Mouse (Mus musculus): ENCODE data around the gene Aox2. TPM values are rescaled to one million over a fixed set of nuclear protein-coding genes. Genes with fewer than 3 reads are reported as not detected.
"Not testable (repeated sequence)": the region's sequence is repeated elsewhere in the genome, so short reads cannot be mapped to it uniquely, and the experiment has no call there.

The Aox2 gene
- polyA plus RNA-seq, 1 experiment: not detected

GRCm38 (mm10) chr1:58358958-58359901 is 81.1 kb downstream of the Aox2 start:
- Histone ChIP-seq H3K4me3 (ENCODE audit: insufficient read depth, low read length) (no peak overlapping the region), H3K4me1 (ENCODE audit: control insufficient read depth, insufficient read depth, low read length) (peaks cover 4% of the 10 kb centered on the region; the same call in 1 of the 2 replicates), H3K27ac (ENCODE audit: insufficient read depth, low read length) (peak overlapping the region; percentile 62)
- no peak for TF ChIP-seq POLR2A (IDR thresholded peaks at IDR 0.05; ENCODE audit: extremely low read depth, insufficient read depth, low read length)
- no peak for TF ChIP-seq CTCF (IDR thresholded peaks at IDR 0.05; ENCODE audit: extremely low read depth, insufficient read depth, low read length)

- H3K4me3 ChIP-seq (ENCODE audit: insufficient read depth, low read length): no peak overlapping the region
- TF ChIP-seq CTCF (IDR thresholded peaks at IDR 0.05; ENCODE audit: extremely low read depth, insufficient read depth, low read length): no peak
- no peak for TF ChIP-seq POLR2A (IDR thresholded peaks at IDR 0.05; ENCODE audit: extremely low read depth, insufficient read depth, low read length)
- H3K27ac ChIP-seq (ENCODE audit: insufficient read depth, low read length): no peak overlapping the region
- peaks cover 4% of the 10 kb centered on the region; the same call in 1 of the 2 replicates for H3K4me1 ChIP-seq (ENCODE audit: control insufficient read depth, insufficient read depth, low read length)
Measured at GRCm38 (mm10) chr1:58362296-58362695, 84.2 kb downstream of the Aox2 start.

- TF ChIP-seq POLR2A (IDR thresholded peaks at IDR 0.05; ENCODE audit: extremely low read depth, insufficient read depth, low read length) (no peak), CTCF (IDR thresholded peaks at IDR 0.05; ENCODE audit: extremely low read depth, insufficient read depth, low read length) (no peak)
Measured at GRCm38 (mm10) chr1:58364551-58364950, 86.4 kb downstream of the Aox2 start.

GRCm38 (mm10) chr1:58365829-58366228 is 87.7 kb downstream of the Aox2 start:
- Histone ChIP-seq H3K4me3 (ENCODE audit: insufficient read depth, low read length) (no peak overlapping the region), H3K4me1 (ENCODE audit: control insufficient read depth, insufficient read depth, low read length) (no peaks in the 10 kb centered on the region), H3K27ac (ENCODE audit: insufficient read depth, low read length) (no peak overlapping the region)
- TF ChIP-seq CTCF (IDR thresholded peaks at IDR 0.05; ENCODE audit: extremely low read depth, insufficient read depth, low read length) (no peak), POLR2A (IDR thresholded peaks at IDR 0.05; ENCODE audit: extremely low read depth, insufficient read depth, low read length) (no peak)

More at GRCm38 (mm10) chr1:58364551-58364950, 86.4 kb downstream of the Aox2 start:
- H3K4me3 ChIP-seq (ENCODE audit: insufficient read depth, low read length): no peak overlapping the region
- H3K4me1 ChIP-seq (ENCODE audit: control insufficient read depth, insufficient read depth, low read length): no peaks in the 10 kb centered on the region
- H3K27ac ChIP-seq (ENCODE audit: insufficient read depth, low read length): no peak overlapping the region

GRCm38 (mm10) chr1:58366737-58367471 is 88.8 kb downstream of the Aox2 start:
- Histone ChIP-seq H3K4me1 (ENCODE audit: control insufficient read depth, insufficient read depth, low read length) (no peaks in the 10 kb centered on the region), H3K27ac (ENCODE audit: insufficient read depth, low read length) (no peak overlapping the region), H3K4me3 (ENCODE audit: insufficient read depth, low read length) (no peak overlapping the region)
- TF ChIP-seq POLR2A (IDR thresholded peaks at IDR 0.05; ENCODE audit: extremely low read depth, insufficient read depth, low read length) (no peak), CTCF (IDR thresholded peaks at IDR 0.05; ENCODE audit: extremely low read depth, insufficient read depth, low read length) (no peak)

- no peak overlapping the region for H3K4me3 ChIP-seq (ENCODE audit: insufficient read depth, low read length)
- no peaks in the 10 kb centered on the region for H3K4me1 ChIP-seq (ENCODE audit: control insufficient read depth, insufficient read depth, low read length)
- TF ChIP-seq CTCF (IDR thresholded peaks at IDR 0.05; ENCODE audit: extremely low read depth, insufficient read depth, low read length) (no peak), POLR2A (IDR thresholded peaks at IDR 0.05; ENCODE audit: extremely low read depth, insufficient read depth, low read length) (no peak)
- H3K27ac ChIP-seq (ENCODE audit: insufficient read depth, low read length): no peak overlapping the region
Measured at GRCm38 (mm10) chr1:58369716-58370115, 91.6 kb downstream of the Aox2 start.

GRCm38 (mm10) chr1:58374266-58374665 is 96.1 kb downstream of the Aox2 start:
- H3K27ac ChIP-seq (ENCODE audit: insufficient read depth, low read length); H3K4me1 ChIP-seq (ENCODE audit: control insufficient read depth, insufficient read depth, low read length); H3K4me3 ChIP-seq (ENCODE audit: insufficient read depth, low read length): not testable (repeated sequence)

- TF ChIP-seq POLR2A (IDR thresholded peaks at IDR 0.05; ENCODE audit: extremely low read depth, insufficient read depth, low read length) (no peak), CTCF (IDR thresholded peaks at IDR 0.05; ENCODE audit: extremely low read depth, insufficient read depth, low read length) (no peak)
- Histone ChIP-seq H3K27ac (ENCODE audit: insufficient read depth, low read length) (no peak overlapping the region), H3K4me3 (ENCODE audit: insufficient read depth, low read length) (no peak overlapping the region), H3K4me1 (ENCODE audit: control insufficient read depth, insufficient read depth, low read length) (no peaks in the 10 kb centered on the region)
Measured at GRCm38 (mm10) chr1:58375574-58376147, 97.5 kb downstream of the Aox2 start.

GRCm38 (mm10) chr1:58382586-58383281 is 104.6 kb downstream of the Aox2 start:
- Histone ChIP-seq H3K27ac (ENCODE audit: insufficient read depth, low read length) (no peak overlapping the region), H3K4me1 (ENCODE audit: control insufficient read depth, insufficient read depth, low read length) (no peaks in the 10 kb centered on the region), H3K4me3 (ENCODE audit: insufficient read depth, low read length) (no peak overlapping the region)
- TF ChIP-seq POLR2A (IDR thresholded peaks at IDR 0.05; ENCODE audit: extremely low read depth, insufficient read depth, low read length) (no peak), CTCF (IDR thresholded peaks at IDR 0.05; ENCODE audit: extremely low read depth, insufficient read depth, low read length) (no peak)
